Mouse (Mus musculus) cerebellum, adult 2 months (tissue): ENCODE measurements around the gene Osgepl1.

Experiments used
- CTCF ChIP-seq: fragments of 200-500 bp; IDR thresholded peaks from 2 replicates; pipeline ENCODE4 v1.5.1; 2011; ENCODE audit warnings: low read depth, mild to moderate bottlenecking, control low read depth, low read length, moderate library complexity, borderline replicate concordance; ENCODE audit not compliant: insufficient read depth
- POLR2A ChIP-seq: fragments of 200-500 bp; IDR thresholded peaks from 2 replicates; pipeline ENCODE4 v1.6.1; 2011; ENCODE audit warnings: low read length, control low read depth, borderline replicate concordance; ENCODE audit not compliant: insufficient read depth

DNA sequence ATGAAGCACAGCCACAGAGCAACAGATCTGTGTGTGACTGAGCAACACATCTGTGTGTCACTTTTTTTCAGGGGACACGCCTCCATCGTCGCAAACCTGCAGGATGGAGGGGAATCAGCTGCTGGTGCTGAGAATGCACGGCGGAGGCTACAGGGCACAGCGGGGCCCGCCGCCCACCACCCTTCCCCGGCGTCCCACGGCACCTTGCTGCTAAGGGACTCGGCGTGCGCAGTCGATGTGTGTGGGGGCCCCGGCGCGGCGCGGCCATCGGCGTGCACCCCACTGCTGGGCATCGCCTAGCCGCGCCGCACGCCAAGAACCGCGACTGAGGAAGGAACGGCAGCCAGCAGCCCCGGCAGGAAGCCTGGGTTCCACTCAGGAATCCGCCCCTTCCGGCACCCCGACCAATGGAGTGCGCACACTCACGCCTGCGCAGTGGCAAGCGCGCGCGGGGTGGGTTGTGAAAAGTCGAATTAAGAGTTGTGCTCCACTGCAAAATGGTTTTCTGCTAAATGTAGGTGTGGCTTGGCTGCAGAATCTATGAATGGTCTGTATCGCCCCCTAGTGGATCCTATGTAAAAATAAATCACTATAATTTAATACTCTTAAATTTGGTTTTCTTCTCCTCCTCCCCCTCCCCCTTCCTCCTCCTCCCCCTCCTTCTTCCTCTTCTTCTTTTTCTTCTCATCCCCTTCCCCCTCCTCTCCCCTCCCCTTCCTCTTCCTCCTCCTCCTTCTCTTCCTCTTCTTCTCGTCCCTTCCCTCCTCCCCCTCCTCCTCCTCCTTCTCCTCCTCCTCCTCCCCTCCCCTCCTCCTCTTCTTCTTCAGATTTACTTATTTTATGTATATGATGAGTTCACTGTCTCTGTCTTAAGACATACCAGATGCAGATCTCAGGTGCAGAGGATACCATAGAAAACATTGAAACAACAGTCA lies 39.2 kb downstream of the Osgepl1 start, which contains the start of the genes Asdurf, Gm28551 and Asnsd1:
- TF ChIP-seq POLR2A (peak; percentile 87), CTCF (peak; percentile 17; the same call in 1 of the 2 replicates)
